Mouse (Mus musculus) embryonic fibroblast, embryonic 13.5 days (primary cell): ENCODE results near the gene Aacs.

Source experiments
- CTCF ChIP-seq: IDR thresholded peaks from 2 replicates; pipeline ENCODE4 v1.5.1; 2011; ENCODE audit warnings: mild to moderate bottlenecking, control low read depth, low read length, moderate library complexity, borderline replicate concordance; ENCODE audit not compliant: insufficient read depth
- POLR2A ChIP-seq: IDR thresholded peaks from 2 replicates; pipeline ENCODE4 v1.6.1; 2011; ENCODE audit warnings: low read depth, mild to moderate bottlenecking, control low read depth, low read length, moderate library complexity

- TF ChIP-seq CTCF (no peak), POLR2A (no peak)
These were observed 18.1 kb upstream of the Aacs start for GRCm38 (mm10) chr5:125457538-125457937.
